Mouse (Mus musculus): ENCODE data around the gene Aurkaip1.

The Aurkaip1 gene

GRCm38 (mm10) chr4:155851368-155851767, 20.3 kb downstream of the Aurkaip1 start:
- no peak for DNase-seq (ENCODE audit: low spot score in 2 of 2)

GRCm38 (mm10) chr4:155851951-155852411, 20.9 kb downstream of the Aurkaip1 start:
- DNase-seq (ENCODE audit: low spot score in 2 of 2), result no peak

- no peak for DNase-seq (ENCODE audit: low spot score in 2 of 2)
Observed at GRCm38 (mm10) chr4:155853421-155853820, 22.3 kb downstream of the Aurkaip1 start.

DNA sequence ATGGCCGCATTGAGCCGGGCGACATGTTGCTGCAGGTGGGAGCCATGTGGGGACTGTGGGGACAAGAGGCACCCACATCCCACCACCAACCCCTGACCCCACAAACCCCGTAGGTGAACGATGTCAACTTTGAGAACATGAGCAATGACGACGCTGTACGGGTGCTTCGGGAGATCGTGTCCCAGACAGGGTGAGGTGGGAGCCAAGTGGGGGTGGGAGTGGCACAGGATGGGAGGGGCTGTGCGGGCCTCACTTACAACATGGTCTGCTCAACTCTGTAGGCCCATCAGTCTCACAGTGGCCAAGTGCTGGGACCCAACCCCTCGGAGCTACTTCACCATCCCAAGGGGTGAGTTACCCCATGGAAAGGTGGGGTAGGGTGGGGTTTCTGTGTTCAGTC, 23.9 kb downstream of the Aurkaip1 start:
- DNase-seq (ENCODE audit: low spot score in 2 of 2), result no peak

GRCm38 (mm10) chr4:155856071-155856470, 25.0 kb downstream of the Aurkaip1 start:
- no peak for DNase-seq (ENCODE audit: low spot score in 2 of 2)

GRCm38 (mm10) chr4:155856881-155857280, 25.8 kb downstream of the Aurkaip1 start:
- DNase-seq (ENCODE audit: low spot score in 2 of 2), result no peak

DNA sequence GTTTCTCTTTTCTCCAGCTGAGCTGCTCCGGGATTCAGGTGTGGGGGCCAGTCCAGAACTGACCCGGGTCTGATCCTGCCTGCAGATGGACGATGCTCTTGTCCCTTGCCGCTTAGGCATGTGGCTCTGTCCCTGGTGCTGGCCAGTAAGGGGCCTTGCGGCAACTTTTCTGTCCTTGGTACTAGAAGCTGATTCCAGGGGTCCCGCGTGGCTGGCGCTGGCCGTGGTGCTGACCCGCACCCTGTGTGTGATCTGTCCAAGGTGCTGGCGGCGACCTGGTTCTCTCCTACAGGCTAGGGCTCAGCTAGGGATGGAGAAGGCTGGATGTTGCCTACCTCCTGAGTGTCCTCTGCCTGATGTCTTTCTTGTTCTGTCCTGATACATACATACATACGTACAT, 28.2 kb downstream of the Aurkaip1 start:
- DNase-seq (ENCODE audit: low spot score in 2 of 2), result peak in 1 of 2 experiments; percentile 53

- no peak for DNase-seq (ENCODE audit: low spot score in 2 of 2)
Observed at GRCm38 (mm10) chr4:155861787-155862186, 30.7 kb downstream of the Aurkaip1 start.

GRCm38 (mm10) chr4:155863001-155863400, 31.9 kb downstream of the Aurkaip1 start, which contains the start of gene Tas1r3:
TSS of gene Tas1r3 (minus strand) at chr4:155863362.
- DNase-seq (ENCODE audit: low spot score in 2 of 2), result no peak

GRCm38 (mm10) chr4:155868614-155869298, 37.7 kb downstream of the Aurkaip1 start:
- no peak for DNase-seq (ENCODE audit: low spot score in 2 of 2)

DNA sequence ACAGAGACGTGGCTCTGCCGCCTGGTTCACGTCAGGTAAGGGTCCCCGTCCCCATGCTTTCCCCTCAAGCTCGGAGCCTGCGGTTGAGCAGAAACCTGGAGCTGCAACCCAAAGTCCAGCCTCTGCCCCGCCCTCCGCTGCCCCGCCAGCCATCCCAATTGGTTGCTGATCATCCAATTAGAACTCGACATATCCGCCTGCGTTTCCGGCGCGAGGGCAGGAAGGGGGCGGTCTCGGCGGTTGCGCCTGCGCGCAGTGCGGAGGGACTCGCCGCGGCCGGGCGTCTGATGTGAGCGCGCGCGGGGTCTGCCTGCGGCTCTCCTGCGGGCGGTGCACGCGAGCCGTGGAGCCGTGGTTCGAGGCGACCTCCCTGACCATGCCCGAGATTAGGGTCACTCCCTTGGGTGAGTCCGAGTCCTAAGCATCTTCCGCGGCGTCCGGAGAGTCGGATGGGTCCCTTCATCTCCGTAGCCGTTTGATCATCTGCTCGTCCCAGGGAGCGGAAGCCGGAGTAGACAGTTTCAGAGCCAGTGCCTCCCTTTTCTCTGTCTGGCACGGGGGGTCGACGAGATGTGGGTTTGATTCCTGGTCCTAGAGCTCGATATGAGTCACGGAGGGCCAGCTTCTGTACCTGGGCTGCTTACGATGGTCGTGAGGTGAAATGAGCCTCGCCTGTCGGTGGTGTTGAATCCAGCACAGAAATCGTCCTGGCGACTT, 38.4 kb downstream of the Aurkaip1 start, which contains the start of the genes Cptp and Ints11:
Gene Cptp (minus strand): TSS at position 124 of the 717 bp plus-strand sequence.
Gene Ints11 (plus strand): TSS at position 230 of the 717 bp plus-strand sequence.
- DNase-seq (ENCODE audit: low spot score in 2 of 2), result peak; percentile 98

GRCm38 (mm10) chr4:155871404-155871803, 40.3 kb downstream of the Aurkaip1 start:
- no peak for DNase-seq (ENCODE audit: low spot score in 2 of 2)

All from right cerebral cortex, postnatal 10 days (tissue).